Mouse (Mus musculus): ENCODE measurements around the gene Bsg.

GRCm38 (mm10) chr10:79723692-79724091 lies 19.4 kb downstream of the Bsg start:
- TF ChIP-seq CTCF (IDR thresholded peaks at IDR 0.05; ENCODE audit: low read depth) (no peak), EP300 (IDR thresholded peaks at IDR 0.05; ENCODE audit: low read depth) (no peak)
